Mouse (Mus musculus): ENCODE results near the gene Slc4a4.

Slc4a4 gene

DNA sequence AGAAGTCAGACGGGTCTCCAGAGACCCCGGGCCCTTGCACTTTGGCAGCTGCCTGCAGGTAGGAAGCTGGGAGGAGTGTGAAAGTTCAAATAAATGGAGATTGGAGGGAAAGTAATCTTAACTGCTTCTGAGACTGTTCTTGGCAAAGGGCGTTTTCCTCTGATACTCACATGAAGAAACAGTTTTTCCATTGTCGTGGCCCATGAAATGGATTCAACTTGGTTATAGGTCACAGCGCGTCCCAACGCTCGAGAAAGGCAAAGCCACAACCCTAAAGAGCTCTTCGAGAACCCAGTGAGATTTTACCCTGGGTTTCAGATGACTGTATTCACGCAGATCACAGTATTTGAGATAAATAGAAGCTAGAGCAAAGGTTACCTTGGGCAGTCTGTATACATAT, 31.0 kb downstream of the Slc4a4 start:
- DNase-seq = no peak

DNA sequence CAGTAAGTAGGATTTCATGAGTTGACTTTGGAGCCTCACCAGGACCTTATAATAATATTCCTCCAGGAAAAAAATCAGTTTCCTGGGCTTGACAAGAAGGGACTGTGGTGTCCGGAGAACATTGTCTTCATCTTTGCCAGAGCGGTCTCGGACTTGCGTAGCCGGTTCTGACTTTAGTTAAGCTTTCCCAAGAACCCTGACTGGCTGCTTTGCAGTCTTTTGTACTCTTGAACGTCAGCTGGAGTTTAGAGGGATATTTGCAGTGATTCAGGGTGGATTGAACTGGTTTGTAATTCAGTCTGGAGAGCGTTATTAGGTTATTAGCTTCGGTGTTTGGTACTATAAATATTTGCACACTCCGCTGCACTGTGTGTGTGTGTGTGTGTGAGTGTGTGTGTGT, 31.9 kb downstream of the Slc4a4 start:
- no peak for DNase-seq

DNA sequence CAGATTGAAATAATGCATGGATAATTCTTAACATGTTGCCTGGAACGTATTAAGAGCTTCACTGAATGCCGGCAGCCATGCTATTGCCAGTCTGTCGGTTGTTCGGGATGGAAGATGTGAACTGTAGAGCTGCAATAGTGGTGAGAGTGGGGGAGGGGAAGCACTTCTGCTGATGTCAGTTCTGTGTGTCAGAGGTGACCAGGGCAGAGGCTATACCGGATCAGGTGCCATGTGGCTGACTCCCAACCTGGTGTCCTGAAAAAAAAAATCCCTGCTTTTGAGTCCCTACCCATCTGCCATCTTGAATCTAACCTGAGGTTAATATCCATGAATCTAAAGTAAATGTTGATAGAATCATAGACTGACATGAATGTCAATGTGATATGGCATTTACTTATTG, 39.0 kb downstream of the Slc4a4 start:
- no peak for DNase-seq

DNA sequence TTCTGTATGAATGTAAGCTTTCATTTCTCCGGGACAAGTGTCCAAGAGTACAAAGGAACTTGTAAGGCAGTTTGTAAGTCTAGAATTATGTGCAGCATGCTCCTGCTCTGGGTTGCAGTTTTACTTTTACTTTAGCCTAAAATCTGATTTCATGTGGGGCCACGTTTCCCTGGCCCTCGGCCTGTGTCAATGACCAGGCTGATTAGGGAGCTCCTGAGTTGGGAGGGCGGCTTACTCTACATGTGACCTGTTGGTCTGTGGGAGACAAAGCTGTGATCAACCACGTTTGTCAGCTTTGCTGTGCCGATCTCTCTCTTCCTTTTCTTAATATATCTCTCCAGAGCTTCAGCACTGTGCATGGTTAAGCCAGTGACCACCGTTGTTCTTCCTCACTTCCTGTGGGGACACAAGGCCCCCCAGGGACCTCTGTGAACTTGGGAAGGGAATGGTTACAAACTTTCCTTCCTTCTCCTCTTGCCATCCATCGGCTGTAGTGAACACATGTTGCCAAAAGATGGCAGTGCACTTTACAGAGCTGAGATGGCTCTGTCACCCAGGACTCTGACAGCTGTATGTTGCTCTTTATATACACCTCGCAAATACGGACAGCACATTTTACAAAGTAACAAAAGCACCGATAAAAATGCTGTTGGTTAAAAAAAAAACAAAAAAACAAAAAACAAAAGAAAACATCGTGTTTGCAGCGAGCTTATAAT, 41.7 kb downstream of the Slc4a4 start:
- DNase-seq = no peak

DNA sequence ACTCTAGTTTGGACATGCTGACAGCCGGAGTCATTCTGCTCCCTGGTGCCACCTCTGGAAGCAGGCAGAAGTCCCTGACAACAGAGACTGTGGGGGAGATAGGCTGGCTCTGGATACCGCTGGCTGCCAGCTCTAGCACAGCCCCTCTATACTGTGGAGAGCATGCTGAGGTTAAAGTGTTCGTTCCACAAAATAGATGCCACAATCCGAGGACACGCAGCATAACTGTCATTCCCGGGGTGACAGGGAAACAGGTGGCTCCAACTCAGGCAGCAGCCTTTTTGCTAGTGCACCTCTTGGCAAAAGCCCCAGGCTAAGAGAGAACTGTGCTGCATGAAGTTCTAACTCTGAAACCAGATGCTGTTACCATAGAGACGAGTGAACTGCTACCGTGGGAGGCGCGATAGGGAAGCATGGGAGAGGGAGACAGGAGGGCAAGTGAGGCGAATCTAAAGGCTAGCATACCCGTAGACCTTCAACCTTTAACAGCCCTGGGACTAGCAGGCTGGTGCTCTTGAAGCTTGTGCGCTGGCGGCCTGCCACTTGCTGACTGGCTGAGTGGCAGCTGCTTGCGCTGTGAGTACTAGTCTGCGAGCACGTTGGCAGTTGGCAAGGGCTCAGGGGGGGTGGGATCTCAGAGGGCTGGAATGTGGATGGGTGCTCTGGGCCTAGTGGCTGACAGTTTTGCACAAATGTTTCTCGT, 42.9 kb downstream of the Slc4a4 start:
- DNase-seq = no peak

DNA sequence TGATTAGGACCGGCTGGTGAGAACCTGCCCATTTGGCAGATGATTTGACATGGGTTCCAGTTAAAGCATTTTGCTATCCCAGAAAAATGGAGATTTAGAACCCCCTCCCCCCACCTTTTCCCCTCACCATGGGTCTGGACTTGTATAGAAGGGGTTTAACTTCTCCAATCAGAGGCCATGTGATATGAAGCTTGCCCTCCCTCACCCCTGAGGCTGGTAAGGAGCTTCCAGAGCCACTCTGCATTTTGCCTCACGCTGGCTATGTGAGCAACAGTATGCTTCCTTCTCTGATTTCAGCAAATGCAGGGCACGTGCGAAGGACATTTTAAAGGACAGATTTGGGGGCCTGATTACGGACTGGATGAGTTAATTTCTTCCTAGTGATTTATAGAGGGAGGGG, 43.5 kb downstream of the Slc4a4 start:
- no peak for DNase-seq

DNA sequence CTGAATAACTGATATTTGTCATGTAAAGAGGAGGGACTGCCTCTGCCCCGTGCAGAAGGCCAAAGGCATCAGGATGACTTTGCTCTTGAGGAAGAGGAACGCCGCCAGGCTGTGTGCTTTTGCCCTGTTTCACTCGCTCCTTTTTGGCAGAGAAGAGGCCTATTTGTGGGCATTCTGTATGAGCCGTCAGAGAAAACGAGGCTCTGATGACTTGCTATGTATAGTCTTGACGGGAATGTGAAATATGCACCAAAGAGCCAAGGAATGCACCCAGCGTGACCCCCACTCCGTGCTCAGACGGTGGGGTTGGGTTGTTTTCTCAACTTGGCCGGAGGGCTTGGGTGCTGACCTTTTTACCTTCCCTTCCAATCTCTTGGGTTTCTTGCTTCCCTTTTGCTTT, 44.0 kb downstream of the Slc4a4 start:
- no peak for DNase-seq

DNA sequence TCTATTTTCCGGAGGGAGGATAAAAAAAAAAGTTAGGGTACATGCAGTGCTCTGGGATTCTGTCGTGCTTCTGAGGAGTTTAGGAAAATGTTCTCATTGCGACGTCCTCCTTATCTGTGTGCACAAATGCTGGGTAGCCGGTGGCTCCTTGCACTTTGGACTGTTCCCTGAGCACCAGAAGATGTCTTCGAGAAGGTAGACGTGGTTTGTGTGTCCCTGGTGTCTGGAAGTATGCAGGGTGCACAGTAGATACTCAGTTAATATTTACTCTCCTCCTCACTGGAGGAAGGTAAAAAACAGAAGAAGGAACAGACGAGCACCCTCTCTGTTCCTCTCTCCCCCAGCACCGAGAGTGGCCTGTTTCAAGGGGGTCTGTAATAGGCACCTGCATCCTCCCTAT, 44.6 kb downstream of the Slc4a4 start:
- no peak for DNase-seq

DNA sequence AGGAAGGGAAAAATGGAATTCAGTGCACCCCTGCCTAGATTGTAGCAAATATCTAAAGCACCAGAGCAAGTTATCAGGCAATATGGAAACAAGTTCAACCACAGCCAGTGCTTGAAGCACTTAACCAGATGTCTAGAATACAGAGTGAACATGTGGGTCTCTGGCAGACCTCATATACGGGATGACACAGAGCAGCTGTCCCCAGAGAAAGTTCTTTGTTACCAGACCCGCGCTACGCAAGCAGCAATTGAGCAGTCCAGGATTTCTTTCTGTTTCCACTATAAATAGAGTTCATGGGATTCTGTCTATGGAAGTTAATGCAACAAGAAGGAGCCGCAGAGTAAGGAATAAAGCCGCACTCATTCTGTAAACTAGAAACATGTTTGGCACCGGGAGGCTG, 46.8 kb downstream of the Slc4a4 start:
- no peak for DNase-seq

DNA sequence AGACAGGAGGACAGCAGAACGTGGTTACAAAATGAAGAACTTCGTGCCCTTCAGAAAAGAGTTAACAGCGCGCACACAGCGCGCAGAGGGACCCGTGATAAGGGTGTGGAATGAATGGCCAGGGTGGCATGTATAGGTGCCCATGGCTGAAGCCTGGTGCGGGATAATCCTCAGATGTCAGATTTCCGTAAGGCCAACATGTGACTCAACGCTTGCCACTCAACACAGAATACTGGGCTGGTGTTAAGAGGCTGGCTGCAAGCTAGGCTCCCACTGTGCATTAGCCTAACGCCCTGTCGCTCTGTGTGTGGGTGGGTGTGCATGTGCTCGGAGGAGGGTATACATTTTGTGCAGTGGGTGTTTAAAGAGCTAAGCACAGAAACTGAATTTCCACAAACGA, 47.3 kb downstream of the Slc4a4 start:
- DNase-seq = no peak

DNA sequence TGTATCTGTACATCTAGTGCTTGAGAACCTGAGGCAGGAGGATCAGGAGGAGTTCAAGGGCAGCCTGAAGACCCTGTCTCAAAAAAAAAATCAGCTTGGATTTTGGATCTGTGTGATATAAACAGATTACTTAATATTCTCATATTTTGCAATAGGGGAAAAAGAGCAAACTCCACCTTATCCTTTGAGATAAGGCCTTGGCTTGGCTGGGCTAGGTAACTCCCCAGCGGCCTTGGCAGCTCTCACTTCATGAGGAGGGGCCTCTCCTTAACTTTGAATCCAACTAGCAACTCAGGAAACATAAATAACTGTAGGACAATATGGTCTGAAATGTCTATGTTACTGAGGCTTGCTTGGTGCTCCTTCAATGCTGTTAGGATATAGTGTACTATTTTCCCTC, 51.6 kb downstream of the Slc4a4 start:
- no peak for DNase-seq

DNA sequence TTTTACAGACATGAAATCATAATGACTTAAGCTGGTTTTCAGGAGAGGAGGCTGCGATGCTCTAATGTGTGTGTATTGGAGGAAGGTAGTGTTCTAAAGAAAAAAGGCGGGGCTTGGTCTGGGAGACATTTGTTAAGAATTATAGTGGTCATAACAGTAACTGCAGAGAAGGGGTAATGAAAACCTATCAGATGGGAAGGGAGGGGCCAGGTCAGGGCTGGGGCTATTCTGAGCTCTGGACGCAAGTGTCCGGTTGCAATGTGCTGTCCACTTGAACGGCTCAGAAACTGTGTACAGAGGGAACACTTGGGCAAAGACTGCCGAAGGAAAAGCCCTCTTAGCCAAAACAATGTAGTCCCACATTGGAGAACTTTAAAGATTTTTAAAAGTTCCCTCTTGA, 52.5 kb downstream of the Slc4a4 start:
- no peak for DNase-seq

DNA sequence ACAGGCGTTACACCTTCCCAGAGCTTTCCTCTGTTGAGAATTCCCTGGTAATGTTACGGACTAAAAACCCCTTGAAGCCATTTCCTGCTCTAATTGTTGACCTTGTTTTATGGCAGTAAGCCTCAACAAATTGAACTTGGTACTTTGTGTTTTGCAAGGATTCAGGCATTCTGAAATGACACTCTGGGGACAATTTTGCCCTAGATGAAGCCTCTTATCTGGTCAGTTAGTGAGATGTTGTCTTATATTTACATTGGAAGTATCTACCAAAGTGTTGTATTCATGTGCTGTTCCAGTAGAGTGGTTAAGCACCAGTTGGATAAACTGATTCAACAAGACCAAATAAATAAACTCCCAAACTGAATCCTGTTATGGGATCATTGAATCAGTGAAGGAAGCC, 53.2 kb downstream of the Slc4a4 start:
- DNase-seq = no peak

DNA sequence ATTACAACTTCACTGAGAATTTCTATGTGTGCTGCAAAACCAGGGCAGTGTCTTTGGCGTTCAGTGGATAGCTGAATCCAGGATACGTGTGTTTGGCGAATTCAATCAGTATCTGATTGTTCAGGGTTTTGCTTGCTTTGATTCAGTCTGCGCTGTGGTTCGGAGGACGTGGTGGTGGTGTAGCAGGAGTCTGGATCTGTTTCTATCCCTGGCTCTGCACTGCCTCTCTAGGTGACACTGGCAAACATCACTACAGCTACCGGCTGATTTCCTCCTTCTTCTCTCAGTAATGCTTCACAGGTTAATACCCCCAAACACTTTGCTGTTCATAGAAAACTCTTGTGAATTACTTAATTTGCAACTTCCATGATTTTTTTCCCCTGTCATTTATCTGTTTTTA, 55.3 kb downstream of the Slc4a4 start:
- no peak for DNase-seq

DNA sequence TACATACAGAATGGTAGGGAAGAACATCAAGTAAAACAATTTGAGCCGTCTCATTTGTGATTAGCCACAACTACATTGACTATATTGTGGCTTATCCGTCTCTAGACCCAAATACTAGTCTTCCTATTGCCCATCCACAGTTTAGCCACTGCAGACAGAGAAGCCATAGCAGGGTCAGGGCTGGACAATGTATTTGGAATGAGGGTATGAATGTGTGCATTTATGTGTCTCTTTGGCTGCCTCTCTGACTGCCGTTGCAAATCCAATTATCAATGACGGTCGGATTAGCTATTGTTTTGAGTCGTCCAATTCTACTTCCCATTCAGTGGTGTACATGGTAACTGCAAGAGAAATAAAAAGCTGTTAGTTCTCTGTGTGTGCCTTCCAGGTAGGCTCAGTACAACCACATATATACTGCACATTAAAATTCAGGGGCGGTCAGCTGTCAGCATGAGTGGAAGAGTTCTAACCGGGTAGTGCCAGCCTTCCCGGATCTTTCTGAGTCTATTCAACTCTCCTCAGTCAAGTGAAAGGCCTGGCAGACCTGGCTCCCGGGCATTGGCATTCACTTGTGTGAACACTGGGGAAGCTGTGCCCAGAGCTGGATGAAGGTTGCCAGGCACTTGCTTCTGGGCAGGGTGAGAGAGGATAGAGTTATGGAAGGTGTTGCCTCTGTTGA, 59.2 kb downstream of the Slc4a4 start:
- no peak for DNase-seq

DNA sequence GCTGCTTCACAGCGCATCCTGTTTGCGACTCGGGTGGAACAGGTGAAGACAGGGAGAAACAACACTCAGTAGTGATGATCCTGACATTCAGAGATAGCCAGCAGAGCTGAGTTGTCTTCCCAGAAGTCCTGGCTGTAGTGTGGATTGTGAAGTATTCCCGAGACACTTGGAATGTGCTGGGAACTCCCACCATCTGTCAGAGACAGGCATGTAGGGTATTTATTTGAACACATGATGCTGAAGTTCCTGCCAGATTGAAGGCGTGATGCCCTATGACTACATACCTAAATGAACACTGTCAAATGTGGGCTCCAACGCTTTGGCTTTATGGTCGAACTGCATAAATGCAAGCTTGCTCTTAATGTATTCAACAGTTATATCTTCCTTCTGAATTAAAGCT, 63.7 kb downstream of the Slc4a4 start:
- DNase-seq = no peak

DNA sequence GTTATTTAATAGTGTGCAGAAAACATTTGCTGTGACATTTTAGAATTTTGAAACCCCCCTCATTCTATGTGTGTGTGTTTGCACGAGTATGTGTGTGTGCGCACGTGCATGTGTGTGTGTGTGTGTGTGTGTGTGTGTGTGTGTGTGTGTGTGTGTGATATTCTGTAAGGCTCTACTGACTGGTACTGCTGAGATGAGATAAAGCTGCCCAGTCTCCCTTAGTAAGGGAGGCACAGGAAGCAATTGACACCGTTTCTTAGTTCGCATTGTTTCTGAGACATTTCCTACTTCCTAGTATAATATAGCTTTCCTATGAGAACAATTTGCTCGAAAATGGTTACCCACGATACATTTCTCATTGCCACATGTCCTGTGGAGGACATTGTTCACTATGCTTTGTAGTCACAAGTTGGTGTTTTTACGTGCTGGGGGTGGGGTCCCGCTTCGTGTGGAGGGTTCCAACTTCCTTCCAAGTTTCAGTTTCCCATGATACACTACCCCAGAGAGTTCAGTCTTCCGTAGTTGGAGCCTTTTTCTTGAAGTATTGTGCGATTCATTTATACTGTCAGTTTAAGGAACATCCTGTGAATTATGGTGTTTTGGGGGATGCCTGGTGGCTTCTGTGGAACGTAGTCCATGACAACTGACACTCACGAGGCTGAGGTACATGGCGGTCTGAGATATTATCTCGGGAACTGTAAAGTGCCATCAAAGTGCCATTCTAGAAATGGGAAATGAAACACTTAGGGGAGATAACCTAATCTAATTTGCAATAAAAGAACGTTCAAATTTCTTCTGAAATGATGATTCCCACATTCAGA, 66.3 kb downstream of the Slc4a4 start:
- DNase-seq = no peak

DNA sequence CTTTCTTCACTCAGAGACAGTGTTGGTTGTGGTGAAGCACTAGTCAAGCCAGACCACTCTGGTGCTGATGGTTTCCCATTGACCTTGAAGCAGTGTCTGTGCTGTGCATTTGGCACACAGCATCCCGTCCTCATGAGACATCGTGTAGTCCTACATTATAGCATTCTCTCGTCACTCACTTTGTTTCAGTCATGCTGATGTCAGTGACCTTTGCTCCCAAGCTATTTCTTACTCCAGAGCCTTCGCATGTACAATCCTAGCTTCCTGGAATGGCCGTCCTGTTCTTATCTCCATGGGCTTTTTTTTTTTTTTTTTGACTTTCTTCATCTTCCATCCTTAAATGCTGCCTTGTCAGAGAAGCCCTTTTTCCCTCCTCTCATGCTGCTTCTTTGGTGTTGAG, 71.1 kb downstream of the Slc4a4 start:
- DNase-seq = no peak

DNA sequence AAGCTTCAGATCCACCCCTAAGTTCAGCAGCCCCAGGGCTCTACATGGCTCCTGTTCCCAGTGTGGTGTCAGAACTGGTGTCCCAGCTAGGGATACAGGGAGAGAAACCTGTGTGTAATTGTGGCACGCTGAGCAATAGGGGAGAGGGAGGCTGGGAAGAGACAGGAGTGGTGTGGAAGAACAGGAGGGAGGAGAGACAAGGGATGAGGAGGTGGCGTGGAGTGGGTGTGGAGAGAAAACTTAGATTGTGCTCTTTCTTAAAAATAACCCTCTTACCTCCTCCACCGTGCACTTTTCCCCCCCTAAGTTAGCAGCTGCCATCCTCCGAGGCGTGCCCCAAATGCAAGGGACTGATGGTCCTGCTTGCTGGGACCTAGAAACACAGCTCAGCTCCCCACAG, 72.3 kb downstream of the Slc4a4 start:
- DNase-seq = no peak

DNA sequence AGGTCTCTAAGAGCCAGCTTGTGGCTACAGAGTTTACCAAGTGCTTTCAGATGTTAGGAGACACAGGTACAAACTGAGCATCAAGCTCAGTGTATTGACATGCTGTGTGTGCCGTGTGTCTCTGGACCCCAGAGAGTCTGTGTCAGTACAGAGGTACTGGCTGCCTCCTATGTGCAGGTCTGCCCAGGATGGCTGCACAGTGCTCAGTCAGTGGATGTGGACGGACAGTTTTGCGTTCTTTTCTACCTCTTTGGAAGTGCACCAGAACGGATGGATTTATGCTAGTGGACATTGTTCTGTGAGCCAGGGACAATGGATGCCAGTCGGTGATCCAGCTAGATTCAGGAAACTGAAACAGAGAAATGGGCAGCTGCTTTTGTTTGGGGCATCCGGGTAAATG, 72.8 kb downstream of the Slc4a4 start:
- DNase-seq = no peak

DNA sequence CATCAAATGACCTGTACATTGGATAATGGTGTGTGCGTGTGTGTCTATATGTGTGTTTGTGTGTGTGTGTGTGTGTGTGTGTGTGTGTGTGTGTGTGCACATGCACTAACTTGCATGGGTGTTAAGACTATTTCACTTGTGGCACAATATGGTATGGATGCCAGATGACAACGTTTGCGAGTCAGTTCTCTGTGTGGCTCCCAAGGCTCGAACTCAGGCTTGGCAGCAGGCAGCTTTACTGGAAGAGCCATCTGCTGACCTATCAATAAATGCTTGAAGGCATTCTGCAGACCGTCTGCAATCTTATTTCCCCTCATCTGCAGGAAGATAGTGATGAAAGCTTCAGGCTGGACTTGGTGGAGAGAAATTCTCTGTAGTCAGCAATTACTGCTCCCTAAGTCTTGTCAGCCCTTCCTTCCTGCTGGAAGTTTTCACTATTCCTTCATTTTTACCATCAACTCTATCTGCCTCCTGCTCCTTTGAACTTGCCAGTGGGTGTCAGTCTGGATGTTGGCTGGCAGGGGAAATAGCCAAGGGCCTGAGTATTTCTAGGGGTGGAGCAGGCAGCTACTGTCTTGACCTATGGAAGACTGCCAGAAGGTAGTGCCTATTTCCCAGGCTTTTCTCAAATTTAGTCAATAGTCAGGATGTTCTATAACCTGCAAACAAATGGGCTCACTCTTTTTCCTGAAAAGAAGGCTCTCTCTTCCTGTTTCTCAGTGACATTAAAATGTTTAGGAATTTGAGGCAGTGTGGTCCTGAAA, 73.9 kb downstream of the Slc4a4 start:
- no peak for DNase-seq

DNA sequence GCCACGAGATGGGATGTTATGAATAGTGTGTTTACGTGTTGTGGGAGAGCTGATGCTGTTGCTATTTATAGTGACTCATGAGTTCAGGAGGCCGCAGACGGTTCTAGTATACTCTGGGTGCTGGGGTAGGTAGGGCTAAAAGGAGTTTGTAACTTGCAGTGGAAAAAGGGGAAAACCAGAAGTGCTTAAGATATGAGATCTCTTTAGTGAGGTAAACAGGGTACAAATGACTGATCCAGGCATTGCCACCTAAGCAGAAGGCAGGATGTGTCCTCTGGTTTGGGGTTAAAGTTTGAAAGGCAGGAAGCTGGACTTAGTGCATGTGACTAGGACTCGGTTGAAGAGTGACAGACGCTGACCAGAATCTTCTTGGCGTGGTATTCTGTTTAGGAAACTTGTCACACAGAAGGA, 74.7 kb downstream of the Slc4a4 start:
- no peak for DNase-seq
